Mouse (Mus musculus): ENCODE data around the gene Mrto4. TPM values are rescaled to one million over a fixed set of nuclear protein-coding genes. Genes with fewer than 3 reads are reported as not detected.

Mrto4 gene
- total RNA-seq, 2 experiments from 2014 or later: 65.3 to 78.7 TPM

- no peak for DNase-seq
Observed at GRCm38 (mm10) chr4:139340835-139341234, 11.5 kb downstream of the Mrto4 start.

GRCm38 (mm10) chr4:139338145-139338544 is 14.2 kb downstream of the Mrto4 start:
- no peak for DNase-seq

DNA sequence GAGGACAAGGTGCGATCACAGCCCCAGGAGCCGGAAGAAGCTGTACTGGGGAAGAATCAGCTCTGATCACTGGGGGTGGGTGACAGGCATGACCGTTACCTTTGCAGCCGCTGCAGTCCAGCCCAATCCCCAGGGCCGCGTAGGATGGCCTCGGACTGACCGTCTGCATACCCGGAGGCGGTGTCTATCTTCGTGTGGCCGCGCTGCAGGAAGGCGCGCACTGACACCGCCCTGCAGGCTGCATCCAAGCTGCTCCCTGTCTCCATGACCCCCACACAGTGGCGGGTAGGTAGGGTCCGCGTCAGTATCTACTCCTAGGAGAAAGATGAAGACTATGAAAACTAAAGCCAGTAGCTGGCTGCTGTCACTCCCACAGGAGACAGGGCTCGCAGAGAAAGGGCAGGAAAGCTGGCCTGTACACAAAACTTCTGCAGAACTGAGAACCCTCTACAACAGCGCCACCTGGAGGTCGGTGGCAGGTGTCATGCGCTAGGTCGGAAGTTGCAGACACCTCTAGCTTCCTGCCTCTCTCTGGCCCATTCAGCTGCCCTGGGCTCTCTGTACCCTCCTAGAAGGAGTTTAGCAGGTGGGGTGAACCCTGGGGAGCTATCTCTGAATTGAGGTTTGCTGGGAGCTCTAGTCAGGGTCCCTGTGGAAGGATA is 15.4 kb downstream of the Mrto4 start:
- peak; percentile 88 to 91 for DNase-seq

GRCm38 (mm10) chr4:139335507-139335906 is 16.9 kb downstream of the Mrto4 start:
- no peak for DNase-seq

DNA sequence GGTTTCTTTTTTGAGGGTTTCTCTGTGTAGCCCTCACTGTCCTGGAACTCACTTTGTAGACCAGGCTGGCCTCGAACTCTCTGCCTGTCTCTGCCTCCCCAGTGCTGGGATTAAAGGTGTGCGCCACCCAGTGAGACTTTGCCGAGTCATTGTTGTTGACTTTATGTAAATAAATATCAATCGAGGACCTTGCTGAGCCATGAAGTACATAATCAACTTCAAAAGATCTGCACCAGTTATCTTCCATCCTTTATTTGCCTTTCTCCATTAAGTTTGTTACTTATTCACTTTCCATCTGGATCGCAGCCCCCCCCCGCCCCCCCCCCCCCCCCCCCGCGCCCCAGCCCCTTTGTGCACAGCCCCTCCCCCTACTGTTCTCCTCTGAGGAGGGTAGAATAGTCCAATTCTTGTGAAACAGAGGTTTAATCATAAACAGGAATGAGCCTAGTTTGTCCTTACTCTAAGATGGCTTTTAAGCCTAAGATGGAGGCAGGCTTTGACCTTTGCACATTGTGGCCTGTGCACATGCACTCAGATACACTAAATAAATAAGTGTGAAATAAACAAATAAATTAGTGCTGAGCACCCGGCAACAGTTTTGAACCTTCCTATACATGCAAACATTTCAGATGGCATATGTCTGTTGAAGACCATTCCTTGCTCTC is 17.6 kb downstream of the Mrto4 start:
- no peak for DNase-seq

- peak; percentile 85 to 91 for DNase-seq
Observed at GRCm38 (mm10) chr4:139330605-139331004, 21.8 kb downstream of the Mrto4 start.

DNA sequence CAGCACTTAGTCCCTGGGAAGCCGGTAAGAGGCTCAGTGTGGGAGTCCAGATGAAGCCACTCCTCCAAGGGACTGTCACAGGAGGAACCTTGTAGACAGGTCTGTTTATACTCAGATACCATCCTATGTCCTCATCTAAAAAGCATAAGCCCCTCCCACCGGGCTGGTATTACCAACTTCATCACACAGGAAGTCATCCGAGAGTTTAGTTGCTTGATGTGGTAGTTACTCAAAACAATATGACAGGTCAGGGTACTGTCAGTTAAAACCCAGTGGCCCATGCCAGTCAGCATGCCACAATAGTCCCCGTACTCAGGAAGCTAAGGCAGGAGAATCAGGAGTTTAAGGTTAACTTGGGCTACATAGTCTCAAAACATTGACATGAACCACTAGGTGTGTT is 32.6 kb downstream of the Mrto4 start:
- DNase-seq: no peak

DNA sequence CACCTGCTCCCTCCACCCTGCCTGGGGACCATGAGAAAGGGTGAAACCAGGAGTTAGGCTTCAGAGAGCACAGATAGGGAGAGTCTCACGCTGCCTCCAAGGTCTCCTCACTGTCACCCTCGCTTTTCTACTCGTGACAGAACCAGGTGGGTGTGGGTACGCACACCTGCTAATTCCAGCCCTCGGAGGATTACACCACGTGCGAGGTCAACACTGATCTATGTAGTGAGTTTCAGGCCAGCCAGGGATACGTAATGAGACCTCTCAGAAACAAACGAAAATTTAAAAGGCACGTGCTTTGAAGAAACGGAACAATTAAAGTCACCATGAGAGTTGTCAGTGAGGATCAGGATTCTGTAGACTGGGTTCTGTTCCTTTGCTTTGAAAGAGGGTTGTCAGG is 33.9 kb downstream of the Mrto4 start:
- DNase-seq: no peak

- peak in 1 of 2 experiments; percentile 55 for DNase-seq
Observed at GRCm38 (mm10) chr4:139312632-139313031, 39.7 kb downstream of the Mrto4 start.

DNA sequence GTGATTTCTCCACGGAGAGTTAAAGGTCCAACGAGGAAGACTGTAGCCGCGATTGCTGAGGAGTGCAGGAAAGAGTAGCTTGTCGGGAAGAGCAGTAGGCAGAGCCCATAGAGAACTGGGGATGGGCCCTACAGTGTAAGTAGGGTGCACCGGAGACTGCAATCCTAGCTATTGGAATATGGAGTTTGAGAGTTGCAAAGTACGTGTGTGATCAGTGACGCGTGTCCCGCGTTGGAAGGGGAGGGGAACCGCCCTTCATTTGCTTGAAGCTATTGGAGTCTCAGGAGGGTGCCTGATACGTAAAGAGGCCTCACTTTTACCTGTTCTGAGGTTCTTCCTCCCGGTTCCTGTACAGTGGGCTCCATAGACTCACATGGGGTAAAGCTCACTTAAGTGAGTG is 40.7 kb downstream of the Mrto4 start:
- DNase-seq: no peak

- DNase-seq: no peak
Observed at GRCm38 (mm10) chr4:139310899-139311701, 41.3 kb downstream of the Mrto4 start.

DNA sequence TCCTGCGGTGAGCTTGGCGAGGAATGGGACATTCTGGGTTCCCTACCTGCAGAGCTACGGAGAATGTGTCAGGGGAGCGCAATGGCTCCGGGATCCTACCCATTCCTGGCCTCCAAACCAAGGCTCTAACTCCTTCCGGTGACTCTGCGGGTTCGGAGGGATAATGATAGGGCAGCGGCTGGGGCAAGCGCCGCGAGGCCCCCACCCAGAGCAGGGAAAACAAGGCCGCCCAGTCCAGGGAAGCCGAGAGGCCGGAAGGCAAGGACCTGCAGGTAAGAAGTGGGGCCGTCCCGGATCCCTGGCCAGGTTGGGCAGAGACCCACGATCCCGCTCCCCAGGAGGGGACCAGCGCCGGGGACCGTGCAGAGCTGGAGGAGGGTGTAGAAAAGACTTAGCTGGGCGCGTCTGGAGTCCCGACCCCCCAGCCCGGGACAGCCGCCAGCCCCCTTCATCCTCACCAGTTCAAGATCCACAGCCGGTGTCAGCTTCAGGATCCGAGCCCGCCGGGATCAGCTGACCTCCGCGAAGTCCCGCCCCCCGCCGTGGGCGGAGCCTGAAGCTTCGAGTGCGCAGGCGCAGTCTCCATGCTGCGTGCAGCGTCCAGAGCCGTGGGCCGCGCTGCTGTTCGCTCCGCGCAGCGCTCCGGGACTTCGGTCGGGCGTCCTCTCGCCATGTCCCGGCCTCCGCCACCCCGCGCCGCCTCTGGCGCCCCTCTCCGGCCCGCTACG is 42.0 kb downstream of the Mrto4 start, which contains the start of the genes Pqlc2 and Akr7a5:
Gene Pqlc2 (minus strand): TSS at position 538 of the 728 bp plus-strand sequence.
Gene Akr7a5 (plus strand): TSS at position 574 of the 728 bp plus-strand sequence.
- DNase-seq: peak; percentile 99

GRCm38 (mm10) chr4:139309651-139310050 is 42.7 kb downstream of the Mrto4 start:
- no peak for DNase-seq

- DNase-seq: no peak
Observed at GRCm38 (mm10) chr4:139307916-139308315, 44.5 kb downstream of the Mrto4 start.

DNA sequence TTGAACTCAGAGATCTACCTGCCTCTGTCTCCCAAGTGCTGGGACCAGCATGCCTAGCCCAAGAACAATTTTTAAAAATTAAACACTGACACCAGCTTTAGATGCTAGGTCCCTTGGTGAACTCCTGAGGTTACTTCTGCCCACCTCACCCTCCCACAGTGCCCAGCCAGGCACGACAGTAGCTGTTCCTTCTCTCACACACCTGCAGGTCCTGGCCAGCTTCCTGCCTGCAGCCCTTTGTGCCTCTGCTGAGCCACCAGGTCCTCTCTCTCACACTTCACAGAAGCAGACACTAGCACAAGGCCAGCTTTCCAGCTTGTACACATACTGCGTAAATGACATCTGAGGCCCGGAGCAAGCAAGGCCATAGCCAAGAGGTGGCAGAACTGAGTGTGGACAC is 46.9 kb downstream of the Mrto4 start:
- no peak for DNase-seq

DNA sequence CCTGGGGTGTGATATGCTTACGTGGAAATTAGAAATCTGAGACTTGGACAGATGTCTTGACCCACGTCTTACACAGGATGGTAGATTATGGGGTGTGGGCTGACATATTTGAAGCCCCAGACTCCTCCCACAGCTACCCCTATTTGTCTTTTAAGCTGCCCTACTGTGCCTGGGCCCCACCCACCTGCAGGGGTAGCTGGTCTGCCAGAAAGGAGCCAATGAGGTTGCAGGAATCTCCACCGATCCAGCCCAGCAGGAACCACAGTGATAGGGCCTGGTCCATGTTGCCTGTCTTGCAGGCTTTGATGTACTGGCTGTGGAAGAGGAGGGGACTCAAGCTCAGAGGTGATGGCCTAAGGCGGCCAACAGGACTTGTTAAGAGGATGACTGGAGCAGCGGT is 50.1 kb downstream of the Mrto4 start:
- no peak for DNase-seq

DNA sequence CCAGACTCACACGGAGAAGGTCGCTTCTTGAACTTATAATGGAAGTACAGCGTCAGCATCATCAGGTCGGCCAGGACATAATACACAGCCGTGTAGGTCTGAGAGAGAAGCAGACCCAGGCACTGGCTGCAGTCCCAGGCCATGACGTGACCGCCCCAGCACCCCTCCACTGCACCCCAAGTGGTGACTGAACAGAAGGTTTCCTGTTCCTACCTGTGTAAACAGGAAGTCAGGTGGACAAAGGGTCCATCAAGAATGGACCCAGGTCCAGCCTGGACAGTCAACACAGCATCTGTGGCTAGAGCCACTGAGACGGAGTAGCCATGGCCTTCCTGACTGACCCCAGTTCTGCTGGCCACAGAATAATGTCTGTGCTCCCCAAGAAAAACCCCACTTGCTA is 50.6 kb downstream of the Mrto4 start:
- DNase-seq: no peak

GRCm38 (mm10) chr4:139298671-139299366 is 53.6 kb downstream of the Mrto4 start:
- DNase-seq: no peak

GRCm38 (mm10) chr4:139297566-139297965 is 54.8 kb downstream of the Mrto4 start:
- peak; percentile 45 to 71 for DNase-seq
